Mouse (Mus musculus) myocyte (in vitro differentiated cells): ENCODE measurements around the gene Akap13.

Experiments used
- CEBPB ChIP-seq: IDR thresholded peaks from 2 replicates; pipeline ENCODE4 v1.6.1; 2011; ENCODE audit warnings: mild to moderate bottlenecking, moderate library complexity; ENCODE audit not compliant: poor library complexity, insufficient read depth, severe bottlenecking
- E2F4 ChIP-seq: IDR thresholded peaks from one replicate; pipeline ENCODE4 v1.6.1; 2011; ENCODE audit warnings: mild to moderate bottlenecking, control low read depth, moderate library complexity; ENCODE audit not compliant: insufficient read depth
- MAX ChIP-seq: IDR thresholded peaks from one replicate; pipeline ENCODE4 v1.6.1; 2011; ENCODE audit warnings: low read depth, mild to moderate bottlenecking, control low read depth
- MYOG ChIP-seq, 3 experiments: IDR thresholded peaks; one replicate each; pipeline ENCODE4 v1.6.1; 2011; ENCODE audit warnings: control low read depth in 2 of 3, low read depth in 2 of 3, mild to moderate bottlenecking in 2 of 3; ENCODE audit not compliant: insufficient read length in 2 of 3, control insufficient read depth in 1 of 3, insufficient read depth in 1 of 3
- POLR2A ChIP-seq: IDR thresholded peaks from one replicate; pipeline ENCODE4 v1.6.1; 2011; ENCODE audit warnings: low read depth, mild to moderate bottlenecking, control low read depth, moderate library complexity; ENCODE audit not compliant: insufficient read length
- POLR2AphosphoS2 ChIP-seq: IDR thresholded peaks from one replicate; pipeline ENCODE4 v1.6.1; 2011; ENCODE audit warnings: low read depth, control low read depth; ENCODE audit not compliant: insufficient read length
- REST ChIP-seq: IDR thresholded peaks from one replicate; pipeline ENCODE4 v1.6.1; 2011; ENCODE audit warnings: mild to moderate bottlenecking, control low read depth, moderate library complexity; ENCODE audit not compliant: insufficient read depth, insufficient read length
- TCF12 ChIP-seq: IDR thresholded peaks from one replicate; pipeline ENCODE4 v1.6.1; 2011; ENCODE audit warnings: mild to moderate bottlenecking, control low read depth; ENCODE audit not compliant: poor library complexity, insufficient read depth, severe bottlenecking
- TCF3 ChIP-seq: IDR thresholded peaks from one replicate; pipeline ENCODE4 v1.6.1; 2011; ENCODE audit warnings: low read depth, control low read depth; ENCODE audit not compliant: insufficient read length
- USF1 ChIP-seq: IDR thresholded peaks from one replicate; pipeline ENCODE4 v1.6.1; 2011; ENCODE audit warnings: low read depth, mild to moderate bottlenecking, control low read depth, moderate library complexity

DNA sequence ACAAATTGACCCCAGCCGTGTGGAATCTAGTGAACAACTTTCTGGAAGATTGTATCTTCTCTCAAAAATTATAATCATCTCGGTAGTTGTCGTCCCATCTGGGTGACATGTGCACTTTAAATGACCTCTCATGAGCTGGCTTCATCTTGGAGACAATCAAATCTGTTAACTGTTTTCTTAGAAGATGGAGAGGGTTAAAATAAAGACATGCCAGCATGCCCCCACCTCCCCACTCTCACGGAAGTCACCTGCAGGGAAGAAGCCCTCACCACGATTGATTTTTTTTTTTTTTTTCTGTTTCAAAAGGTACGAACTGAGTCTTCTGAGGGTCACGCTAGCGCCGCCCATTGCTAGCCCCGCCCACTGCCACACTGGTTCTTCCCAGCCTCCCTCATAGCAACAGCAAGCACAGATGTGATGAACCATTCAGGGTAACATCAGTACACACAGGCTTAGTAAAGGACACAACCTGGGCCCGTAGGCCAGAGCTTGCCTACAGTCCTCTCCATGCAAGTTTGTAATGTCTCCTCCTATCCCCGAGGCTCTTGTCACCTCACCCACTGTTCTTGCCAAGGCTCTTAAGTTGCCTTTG lies 298.0 kb downstream of the Akap13 start:
- TF ChIP-seq POLR2A (no peak), CEBPB (no peak), USF1 (no peak), MYOG (IDR thresholded peaks at IDR 0.05; ENCODE audit: control insufficient read depth in 1 of 3, insufficient read depth in 1 of 3, insufficient read length in 2 of 3, low read depth in 2 of 3) (no peak), TCF12 (no peak), MAX (no peak), POLR2AphosphoS2 (no peak), E2F4 (no peak), TCF3 (no peak), REST (no peak)
